ENCODE assay signal across 9 mouse cellular contexts in genomic region chr11:69846738-69847688, GRCm38 (mm10). TPM values are rescaled to one million over a fixed set of nuclear protein-coding genes. Genes with fewer than 3 reads are reported as not detected.
A peak's percentile ranks its signal among the peaks of the same experiment; 100 is the strongest.
DNase-seq lines count a peak whose midpoint lies in the region; ATAC-seq and TF ChIP-seq lines count a peak whose summit lies in the region.
"Had no signal": no experiment of that assay in that cellular context is flagged by ENCODE, and none has a peak within 500 bp of the region (broad histone marks: within the 10 kb centered on the region; RNA-seq: fewer than 3 reads in every experiment).

No protein-coding gene starts in this region.

- H3K27ac ChIP-seq in cerebellum, adult 2 months (ENCODE audit: insufficient read depth, low read length), result peak overlapping the region; percentile 29
- peak overlapping the region; percentile 95 for H3K27ac ChIP-seq in embryonic facial prominence, embryonic 14.5 days (replicated peaks; ENCODE audit: low read depth, low read length)
- H3K27ac ChIP-seq in liver, embryonic 13.5 days, result peak overlapping the region; percentile 99
- H3K27ac ChIP-seq in neural tube, embryonic 12.5 days, result peak overlapping the region; percentile 93; the same call in 1 of the 2 replicates

- H3K9me3 ChIP-seq in embryonic facial prominence, embryonic 14.5 days (ENCODE audit: control insufficient read depth, low read length), result no peaks in the 10 kb centered on the region
- H3K9me3 ChIP-seq in liver, embryonic 13.5 days (replicated peaks), result no peaks in the 10 kb centered on the region
- no peaks in the 10 kb centered on the region for H3K9me3 ChIP-seq in neural tube, embryonic 12.5 days

- H3K27me3 ChIP-seq in cerebellum, adult 2 months (ENCODE audit: control insufficient read depth, insufficient read depth, low read length), result no peaks in the 10 kb centered on the region
- H3K27me3 ChIP-seq in embryonic facial prominence, embryonic 14.5 days (replicated peaks; ENCODE audit: control insufficient read depth, insufficient read depth, low read length), result no peaks in the 10 kb centered on the region
- no peaks in the 10 kb centered on the region for H3K27me3 ChIP-seq in liver, embryonic 13.5 days
- no peaks in the 10 kb centered on the region for H3K27me3 ChIP-seq in neural tube, embryonic 12.5 days (replicated peaks)
- H3K27me3 ChIP-seq: Patski had no signal

- peak overlapping the region; percentile 61 for H3K4me3 ChIP-seq in cerebellum, adult 2 months (replicated peaks; ENCODE audit: insufficient read depth, low read depth, low read length)
- peak overlapping the region; percentile 90 for H3K4me3 ChIP-seq in embryonic facial prominence, embryonic 14.5 days (ENCODE audit: low read depth, low read length)
- peak overlapping the region; percentile 79 for H3K4me3 ChIP-seq in liver, embryonic 13.5 days (replicated peaks)
- H3K4me3 ChIP-seq in neural tube, embryonic 12.5 days, result peak overlapping the region; percentile 65

- peak overlapping the region; percentile 95 for H3K4me2 ChIP-seq in embryonic facial prominence, embryonic 14.5 days (ENCODE audit: low read depth, low read length)
- peak overlapping the region; percentile 94 for H3K4me2 ChIP-seq in liver, embryonic 13.5 days
- peak overlapping the region; percentile 74 for H3K4me2 ChIP-seq in neural tube, embryonic 12.5 days (replicated peaks)

- TF ChIP-seq CTCF in cerebellum, adult 2 months (IDR thresholded peaks at IDR 0.05; ENCODE audit: borderline replicate concordance, insufficient read depth, low read depth, low read length), result no peak

- peak; percentile 49 for ATAC-seq in embryonic facial prominence, embryonic 14.5 days (ENCODE audit: low read depth)
- ATAC-seq in hematopoietic stem cell, adult 5-6 weeks (replicated peaks in 1 of 2; ENCODE audit: insufficient read depth in 1 of 2, low FRiP score in 2 of 2, low TSS enrichment in 1 of 2, low read depth in 1 of 2, poor library complexity in 2 of 2, severe bottlenecking in 2 of 2), result peak; percentile 9 to 11; a peak in 1 of 4 replicates
- peak; percentile 66 for ATAC-seq in liver, embryonic 13.5 days (ENCODE audit: low read depth)
- peak; percentile 46 for ATAC-seq in neural tube, embryonic 12.5 days (ENCODE audit: low FRiP score, low read depth)

- 7% methylated on average over 37 of the region's 37 CpGs for WGBS in cerebellum, adult 2 months
- WGBS in embryonic facial prominence, embryonic 14.5 days, result 9% methylated on average over 33 of the region's 37 CpGs
- WGBS in liver, embryonic 13.5 days (ENCODE audit: insufficient replicate concordance), result 13% methylated on average over 37 of the region's 37 CpGs
- WGBS in neural tube, embryonic 12.5 days, result 11% methylated on average over 37 of the region's 37 CpGs

- peaks cover 44% of the 10 kb centered on the region for H3K36me3 ChIP-seq in embryonic facial prominence, embryonic 14.5 days (ENCODE audit: control insufficient read depth, insufficient read depth, low read length)
- H3K36me3 ChIP-seq in liver, embryonic 13.5 days, result peaks cover 43% of the 10 kb centered on the region
- peaks cover 34% of the 10 kb centered on the region for H3K36me3 ChIP-seq in neural tube, embryonic 12.5 days

- peak; percentile 31 to 52 for DNase-seq in cerebellum, adult 2 months
- no peak for DNase-seq in cerebellum, adult 11 months
- peak; percentile 80 for DNase-seq in CD4-positive helper T cell, adult 2 months (ENCODE audit: low read depth, low spot score)
- peak; percentile 45 for DNase-seq in embryonic facial prominence, embryonic 14.5 days (ENCODE audit: low spot score)
- DNase-seq in liver, embryonic 13.5 days, result peak; percentile 65
- no peak for DNase-seq in right cerebral cortex, postnatal 4 days

- H3K9ac ChIP-seq in embryonic facial prominence, embryonic 14.5 days (ENCODE audit: low read depth, low read length), result peak overlapping the region; percentile 92
- H3K9ac ChIP-seq in liver, embryonic 13.5 days, result peak overlapping the region; percentile 90
- peak overlapping the region; percentile 84 for H3K9ac ChIP-seq in neural tube, embryonic 12.5 days

- no peak for TF ChIP-seq POLR2A in cerebellum, adult 2 months (IDR thresholded peaks at IDR 0.05; ENCODE audit: borderline replicate concordance, insufficient read depth, low read length)

- peaks cover 14% of the 10 kb centered on the region for H3K4me1 ChIP-seq in cerebellum, adult 2 months (ENCODE audit: control insufficient read depth, insufficient read depth, low read length)
- peaks cover 25% of the 10 kb centered on the region for H3K4me1 ChIP-seq in embryonic facial prominence, embryonic 14.5 days (ENCODE audit: control insufficient read depth, insufficient read depth, low read length)
- peaks cover 81% of the 10 kb centered on the region for H3K4me1 ChIP-seq in liver, embryonic 13.5 days (replicated peaks)
- H3K4me1 ChIP-seq in neural tube, embryonic 12.5 days, result peaks cover 23% of the 10 kb centered on the region

RNA-seq across cellular contexts. Expression of gene Plscr3, which starts 0.8 kb away (rescaled TPM):
- polyA plus RNA-seq in cerebellum, adult 2 months (2012; rRNA removed), result 34.2 and 36.9 TPM in 2 replicates
- 102 and 121 TPM in 2 replicates for polyA plus RNA-seq in embryonic facial prominence, embryonic 14.5 days (2014; fragmentation: Nextera tagmentation; extraction: Ambion mirVana)
- 27.2 and 33.3 TPM in 2 replicates for total RNA-seq in hematopoietic stem cell, adult 5-6 weeks (2017)
- polyA plus RNA-seq in liver, embryonic 13.5 days (2015; fragmentation: Nextera tagmentation; extraction: Ambion mirVana), result 28.0 and 29.9 TPM in 2 replicates
- 64.4 and 69.9 TPM in 2 replicates for polyA plus RNA-seq in neural tube, embryonic 12.5 days (2016; fragmentation: Nextera tagmentation; extraction: Ambion mirVana)

RNA-seq across cellular contexts. Expression of gene Tmem256, which starts 8.7 kb away (rescaled TPM):
- polyA plus RNA-seq in cerebellum, adult 2 months (2012; rRNA removed), result 200 and 210 TPM in 2 replicates
- 379 and 388 TPM in 2 replicates for polyA plus RNA-seq in embryonic facial prominence, embryonic 14.5 days (2014; fragmentation: Nextera tagmentation; extraction: Ambion mirVana)
- total RNA-seq in hematopoietic stem cell, adult 5-6 weeks (2017), result 130 and 149 TPM in 2 replicates
- polyA plus RNA-seq in liver, embryonic 13.5 days (2015; fragmentation: Nextera tagmentation; extraction: Ambion mirVana), result 321 and 345 TPM in 2 replicates
- polyA plus RNA-seq in neural tube, embryonic 12.5 days (2016; fragmentation: Nextera tagmentation; extraction: Ambion mirVana), result 325 and 328 TPM in 2 replicates

RNA-seq across cellular contexts. Expression of gene Nlgn2, which starts 9.4 kb away (rescaled TPM):
- polyA plus RNA-seq in cerebellum, adult 2 months (2012; rRNA removed), result 116 and 122 TPM in 2 replicates
- 8.3 and 10.6 TPM in 2 replicates for polyA plus RNA-seq in embryonic facial prominence, embryonic 14.5 days (2014; fragmentation: Nextera tagmentation; extraction: Ambion mirVana)
- 8.7 and 17.8 TPM in 2 replicates for total RNA-seq in hematopoietic stem cell, adult 5-6 weeks (2017)
- polyA plus RNA-seq in liver, embryonic 13.5 days (2015; fragmentation: Nextera tagmentation; extraction: Ambion mirVana), result 0.68 and 0.75 TPM in 2 replicates
- polyA plus RNA-seq in neural tube, embryonic 12.5 days (2016; fragmentation: Nextera tagmentation; extraction: Ambion mirVana), result 14.1 and 16.6 TPM in 2 replicates

RNA-seq across cellular contexts. Expression of gene Tnk1, which starts 11.5 kb away (rescaled TPM):
- polyA plus RNA-seq in cerebellum, adult 2 months (2012; rRNA removed), result 0.21 and 0.39 TPM in 2 replicates
- polyA plus RNA-seq in embryonic facial prominence, embryonic 14.5 days (2014; fragmentation: Nextera tagmentation; extraction: Ambion mirVana), result 3.2 and 3.7 TPM in 2 replicates
- total RNA-seq in hematopoietic stem cell, adult 5-6 weeks (2017), result 0.50 and 4.4 TPM in 2 replicates
- polyA plus RNA-seq in liver, embryonic 13.5 days (2015; fragmentation: Nextera tagmentation; extraction: Ambion mirVana), result 0.76 and 1.5 TPM in 2 replicates
- 0.22 and 0.30 TPM in 2 replicates for polyA plus RNA-seq in neural tube, embryonic 12.5 days (2016; fragmentation: Nextera tagmentation; extraction: Ambion mirVana)
- polyA plus RNA-seq: Patski had no signal

RNA-seq across cellular contexts. Expression of gene Spem1, which starts 25.0 kb away (rescaled TPM):
- 1.4 TPM in 2 replicates for polyA plus RNA-seq in cerebellum, adult 2 months (2012; rRNA removed)
- polyA plus RNA-seq in embryonic facial prominence, embryonic 14.5 days (2014; fragmentation: Nextera tagmentation; extraction: Ambion mirVana), result 0.26 TPM in 1 of 2 replicates, not detected in the other
- not detected in 2 replicates for total RNA-seq in hematopoietic stem cell, adult 5-6 weeks (2017)
- polyA plus RNA-seq in liver, embryonic 13.5 days (2015; fragmentation: Nextera tagmentation; extraction: Ambion mirVana), result not detected in 2 replicates
- polyA plus RNA-seq in neural tube, embryonic 12.5 days (2016; fragmentation: Nextera tagmentation; extraction: Ambion mirVana), result 0.52 TPM in 1 of 2 replicates, not detected in the other

Comparison
In these comparisons a context has a peak if more than half of its experiments do, and no peak if none do; other contexts are left out.
1. DNase-seq: peak in cerebellum, adult 2 months (2 of 2), CD4-positive helper T cell, adult 2 months (single experiment), embryonic facial prominence, embryonic 14.5 days (single experiment) and liver, embryonic 13.5 days (single experiment); none in cerebellum, adult 11 months (single experiment) and right cerebral cortex, postnatal 4 days (single experiment).
2. H3K27ac ChIP-seq: peak in every context shown above with its lines; median percentile 99 in liver, embryonic 13.5 days; 95 in embryonic facial prominence, embryonic 14.5 days; 93 in neural tube, embryonic 12.5 days; 29 in cerebellum, adult 2 months.
3. ATAC-seq: peak in every context shown above with its lines; median percentile 66 in liver, embryonic 13.5 days; 49 in embryonic facial prominence, embryonic 14.5 days; 46 in neural tube, embryonic 12.5 days; 10 in hematopoietic stem cell, adult 5-6 weeks.
4. Peak in every context shown above with its lines, with median percentiles within 50 percentile points of each other: H3K4me3 ChIP-seq, H3K4me2 ChIP-seq and H3K9ac ChIP-seq.